Mouse (Mus musculus): ENCODE results near the gene Gm17651. TPM values are rescaled to one million over a fixed set of nuclear protein-coding genes. Genes with fewer than 3 reads are reported as not detected.
A peak's percentile ranks its signal among the peaks of the same experiment; 100 is the strongest.

Gene Gm17651
- polyA plus RNA-seq, 1 experiment from 2014 or later: not detected

DNA sequence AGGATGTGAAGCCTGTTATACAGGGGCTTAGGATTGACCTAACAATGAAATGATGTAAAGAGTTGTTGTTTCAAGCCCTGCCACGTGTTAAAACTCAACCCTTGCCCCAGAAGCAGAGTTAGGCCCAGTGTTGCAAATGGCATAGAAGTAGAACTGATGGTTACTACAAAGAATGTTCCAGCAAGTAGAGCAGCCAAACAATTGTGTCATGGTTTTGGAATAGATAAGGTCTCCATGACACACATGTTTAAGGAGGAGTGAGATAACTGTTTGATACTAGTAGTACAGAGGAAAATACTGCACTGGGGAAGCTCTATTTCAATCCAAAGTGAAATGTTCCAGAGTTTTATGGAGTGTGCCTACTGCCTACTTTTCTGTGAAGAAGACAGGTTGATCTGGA is 26.0 kb downstream of the Gm17651 start:
- Histone ChIP-seq H3K9ac (replicated peaks) (no peak overlapping the region), H3K27me3 (ENCODE audit: insufficient read depth, low read length) (no peaks in the 10 kb centered on the region), H3K4me3 (ENCODE audit: low read depth, low read length) (no peak overlapping the region), H3K9me3 (ENCODE audit: low read length) (no peaks in the 10 kb centered on the region), H3K36me3 (replicated peaks; ENCODE audit: insufficient read depth, low read length) (peaks cover 10% of the 10 kb centered on the region), H3K27ac (ENCODE audit: low read depth) (no peak overlapping the region), H3K4me2 (ENCODE audit: low read depth, low read length) (no peak overlapping the region), H3K4me1 (ENCODE audit: insufficient read depth) (no peaks in the 10 kb centered on the region)
- WGBS (ENCODE audit: insufficient replicate concordance): 49% methylated on average over 1 of the region's 1 CpGs
- no peak for TF ChIP-seq CTCF (IDR thresholded peaks at IDR 0.05; ENCODE audit: low read depth)
- TF ChIP-seq EP300 (IDR thresholded peaks at IDR 0.05; ENCODE audit: low read depth): no peak
- ATAC-seq: peak; percentile 70
- no peak for DNase-seq

GRCm38 (mm10) chr3:97642001-97642400 is 32.5 kb downstream of the Gm17651 start:
- 70% methylated on average over 9 of the region's 9 CpGs for WGBS (ENCODE audit: insufficient replicate concordance)

GRCm38 (mm10) chr3:97641396-97641795 is 33.1 kb downstream of the Gm17651 start:
- no peak for ATAC-seq
- H3K4me2 ChIP-seq (ENCODE audit: low read depth, low read length): no peak overlapping the region
- no peak for DNase-seq

More at GRCm38 (mm10) chr3:97642001-97642400, 32.5 kb downstream of the Gm17651 start:
- Histone ChIP-seq H3K27ac (ENCODE audit: low read depth) (no peak overlapping the region), H3K9ac (replicated peaks) (no peak overlapping the region), H3K9me3 (ENCODE audit: low read length) (no peaks in the 10 kb centered on the region), H3K4me2 (ENCODE audit: low read depth, low read length) (no peak overlapping the region), H3K36me3 (replicated peaks; ENCODE audit: insufficient read depth, low read length) (peaks cover 28% of the 10 kb centered on the region), H3K27me3 (ENCODE audit: insufficient read depth, low read length) (no peaks in the 10 kb centered on the region), H3K4me1 (ENCODE audit: insufficient read depth) (no peaks in the 10 kb centered on the region), H3K4me3 (ENCODE audit: low read depth, low read length) (no peak overlapping the region)
- TF ChIP-seq CTCF (IDR thresholded peaks at IDR 0.05; ENCODE audit: low read depth) (no peak), EP300 (IDR thresholded peaks at IDR 0.05; ENCODE audit: low read depth) (no peak)
- no peak for DNase-seq
- no peak for ATAC-seq

GRCm38 (mm10) chr3:97634288-97634761 is 40.2 kb downstream of the Gm17651 start:
- Histone ChIP-seq H3K27ac (ENCODE audit: low read depth) (peak overlapping the region; percentile 60), H3K4me3 (ENCODE audit: low read depth, low read length) (no peak overlapping the region), H3K4me1 (ENCODE audit: insufficient read depth) (peaks cover 13% of the 10 kb centered on the region), H3K27me3 (ENCODE audit: insufficient read depth, low read length) (no peaks in the 10 kb centered on the region), H3K4me2 (ENCODE audit: low read depth, low read length) (no peak overlapping the region), H3K9ac (replicated peaks) (no peak overlapping the region), H3K36me3 (replicated peaks; ENCODE audit: insufficient read depth, low read length) (peaks cover 28% of the 10 kb centered on the region), H3K9me3 (ENCODE audit: low read length) (no peaks in the 10 kb centered on the region)
- no peak; the same call in 1 of the 2 replicates for ATAC-seq
- TF ChIP-seq EP300 (IDR thresholded peaks at IDR 0.05; ENCODE audit: low read depth): no peak
- TF ChIP-seq CTCF (IDR thresholded peaks at IDR 0.05; ENCODE audit: low read depth): no peak
- 38% methylated on average over 3 of the region's 3 CpGs for WGBS (ENCODE audit: insufficient replicate concordance)
- DNase-seq: peak; percentile 39

More at GRCm38 (mm10) chr3:97641396-97641795, 33.1 kb downstream of the Gm17651 start:
- no peaks in the 10 kb centered on the region for H3K9me3 ChIP-seq (ENCODE audit: low read length)
- no peak overlapping the region for H3K9ac ChIP-seq (replicated peaks)
- WGBS (ENCODE audit: insufficient replicate concordance): 82% methylated on average over 4 of the region's 4 CpGs
- TF ChIP-seq EP300 (IDR thresholded peaks at IDR 0.05; ENCODE audit: low read depth) (no peak), CTCF (IDR thresholded peaks at IDR 0.05; ENCODE audit: low read depth) (no peak)
- no peak overlapping the region for H3K4me3 ChIP-seq (ENCODE audit: low read depth, low read length)
- no peaks in the 10 kb centered on the region for H3K4me1 ChIP-seq (ENCODE audit: insufficient read depth)
- no peak overlapping the region for H3K27ac ChIP-seq (ENCODE audit: low read depth)
- peaks cover 34% of the 10 kb centered on the region for H3K36me3 ChIP-seq (replicated peaks; ENCODE audit: insufficient read depth, low read length)
- H3K27me3 ChIP-seq (ENCODE audit: insufficient read depth, low read length): no peaks in the 10 kb centered on the region

GRCm38 (mm10) chr3:97633456-97633855 is 41.0 kb downstream of the Gm17651 start:
- no peak for ATAC-seq

GRCm38 (mm10) chr3:97631258-97631860 is 43.1 kb downstream of the Gm17651 start:
- TF ChIP-seq EP300 (IDR thresholded peaks at IDR 0.05; ENCODE audit: low read depth) (peak; percentile 37; the same call in 1 of the 2 replicates), CTCF (IDR thresholded peaks at IDR 0.05; ENCODE audit: low read depth) (no peak)
- Histone ChIP-seq H3K4me3 (ENCODE audit: low read depth, low read length) (no peak overlapping the region), H3K27me3 (ENCODE audit: insufficient read depth, low read length) (no peaks in the 10 kb centered on the region), H3K4me2 (ENCODE audit: low read depth, low read length) (peak overlapping the region; percentile 76; the same call in 1 of the 2 replicates), H3K9ac (replicated peaks) (no peak overlapping the region), H3K4me1 (ENCODE audit: insufficient read depth) (peaks cover 25% of the 10 kb centered on the region), H3K36me3 (replicated peaks; ENCODE audit: insufficient read depth, low read length) (0 out of 2 replicates have a peak, but pooled peaks cover 9% of the 10 kb centered on the region), H3K9me3 (ENCODE audit: low read length) (no peaks in the 10 kb centered on the region), H3K27ac (ENCODE audit: low read depth) (peak overlapping the region; percentile 91)
- WGBS (ENCODE audit: insufficient replicate concordance): 54% methylated on average over 8 of the region's 8 CpGs
- peak; percentile 53 for DNase-seq
- ATAC-seq: peak; percentile 54

More at GRCm38 (mm10) chr3:97633456-97633855, 41.0 kb downstream of the Gm17651 start:
- H3K4me3 ChIP-seq (ENCODE audit: low read depth, low read length): no peak overlapping the region
- DNase-seq: no peak
- no peak overlapping the region for H3K4me2 ChIP-seq (ENCODE audit: low read depth, low read length)
- H3K9me3 ChIP-seq (ENCODE audit: low read length): no peaks in the 10 kb centered on the region
- peaks cover 22% of the 10 kb centered on the region for H3K36me3 ChIP-seq (replicated peaks; ENCODE audit: insufficient read depth, low read length)
- WGBS (ENCODE audit: insufficient replicate concordance): 65% methylated on average over 4 of the region's 4 CpGs
- H3K9ac ChIP-seq (replicated peaks): no peak overlapping the region
- H3K27ac ChIP-seq (ENCODE audit: low read depth): peak overlapping the region; percentile 60
- H3K4me1 ChIP-seq (ENCODE audit: insufficient read depth): peaks cover 18% of the 10 kb centered on the region
- no peak for TF ChIP-seq CTCF (IDR thresholded peaks at IDR 0.05; ENCODE audit: low read depth)
- no peak for TF ChIP-seq EP300 (IDR thresholded peaks at IDR 0.05; ENCODE audit: low read depth)
- no peaks in the 10 kb centered on the region for H3K27me3 ChIP-seq (ENCODE audit: insufficient read depth, low read length)
